Mouse (Mus musculus): ENCODE data around the gene Rgsl1.

The Rgsl1 gene

DNA sequence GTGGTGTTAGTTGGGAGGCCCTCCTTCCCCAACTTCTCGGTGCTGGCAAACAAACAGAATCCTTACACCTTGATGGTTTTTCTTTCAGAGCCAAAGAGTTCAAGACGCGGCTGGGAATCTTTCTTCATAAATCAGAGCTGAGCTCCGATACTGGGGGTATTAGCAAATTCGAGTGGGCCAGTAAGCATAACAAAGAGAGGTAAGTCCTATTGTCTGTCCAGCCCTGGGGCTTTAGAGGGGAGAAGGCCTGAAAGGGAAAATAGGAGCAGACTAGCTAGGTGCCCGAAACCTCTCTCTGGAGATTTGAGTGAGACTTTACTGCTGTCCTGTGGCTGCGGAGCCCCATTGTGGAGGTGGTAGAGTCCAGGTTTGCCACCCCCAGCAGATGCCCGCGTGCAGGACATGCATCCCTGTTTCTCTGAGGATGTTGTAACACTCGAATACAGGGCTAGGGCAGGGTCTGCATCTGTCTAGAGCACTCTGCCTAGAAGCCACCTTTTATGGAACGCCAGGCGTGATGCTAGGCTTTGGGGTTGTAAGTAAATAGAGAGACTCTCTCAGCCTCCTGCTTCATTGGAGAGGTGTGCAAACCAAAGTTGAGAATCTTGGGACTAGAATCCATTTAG, 103.1 kb downstream of the Rgsl1 start:
- DNase-seq (ENCODE audit: low read depth, low spot score): peak; percentile 52

- peak; percentile 80 for DNase-seq (ENCODE audit: low read depth, low spot score)
These were observed 103.8 kb downstream of the Rgsl1 start, which contains the start of gene Rgs16 for GRCm38 (mm10) chr1:153740145-153740544. Rgs16 (plus strand) TSS chr1:153740349.

DNA sequence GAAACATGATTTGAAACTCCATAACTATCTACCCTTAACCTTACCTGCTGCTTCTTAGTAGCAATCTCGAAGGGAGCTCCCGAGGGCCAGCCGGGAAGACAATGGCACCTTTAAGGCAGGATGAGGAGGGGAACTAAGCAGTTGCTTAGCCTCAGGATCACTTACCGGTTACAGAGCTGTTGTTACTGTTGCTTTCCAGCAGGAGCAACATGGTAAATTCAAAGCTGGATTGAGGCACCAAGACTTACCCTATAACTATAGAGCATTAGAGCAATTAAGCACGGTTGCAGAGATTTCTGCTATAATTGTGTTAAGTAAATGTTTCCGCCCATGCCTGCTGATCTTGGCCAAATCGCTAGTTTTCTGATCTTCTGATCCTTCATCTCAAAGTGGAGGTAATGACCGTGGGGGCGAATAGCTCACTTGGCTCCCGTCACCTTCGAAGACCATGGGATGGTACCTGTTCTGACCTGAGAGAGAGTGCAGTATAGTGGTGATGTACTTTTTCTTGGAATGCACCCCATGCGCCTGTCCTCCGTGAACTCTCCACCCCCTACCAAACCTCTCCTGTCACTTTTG, 104.4 kb downstream of the Rgsl1 start:
- peak; percentile 60 for DNase-seq (ENCODE audit: low read depth, low spot score)

DNA sequence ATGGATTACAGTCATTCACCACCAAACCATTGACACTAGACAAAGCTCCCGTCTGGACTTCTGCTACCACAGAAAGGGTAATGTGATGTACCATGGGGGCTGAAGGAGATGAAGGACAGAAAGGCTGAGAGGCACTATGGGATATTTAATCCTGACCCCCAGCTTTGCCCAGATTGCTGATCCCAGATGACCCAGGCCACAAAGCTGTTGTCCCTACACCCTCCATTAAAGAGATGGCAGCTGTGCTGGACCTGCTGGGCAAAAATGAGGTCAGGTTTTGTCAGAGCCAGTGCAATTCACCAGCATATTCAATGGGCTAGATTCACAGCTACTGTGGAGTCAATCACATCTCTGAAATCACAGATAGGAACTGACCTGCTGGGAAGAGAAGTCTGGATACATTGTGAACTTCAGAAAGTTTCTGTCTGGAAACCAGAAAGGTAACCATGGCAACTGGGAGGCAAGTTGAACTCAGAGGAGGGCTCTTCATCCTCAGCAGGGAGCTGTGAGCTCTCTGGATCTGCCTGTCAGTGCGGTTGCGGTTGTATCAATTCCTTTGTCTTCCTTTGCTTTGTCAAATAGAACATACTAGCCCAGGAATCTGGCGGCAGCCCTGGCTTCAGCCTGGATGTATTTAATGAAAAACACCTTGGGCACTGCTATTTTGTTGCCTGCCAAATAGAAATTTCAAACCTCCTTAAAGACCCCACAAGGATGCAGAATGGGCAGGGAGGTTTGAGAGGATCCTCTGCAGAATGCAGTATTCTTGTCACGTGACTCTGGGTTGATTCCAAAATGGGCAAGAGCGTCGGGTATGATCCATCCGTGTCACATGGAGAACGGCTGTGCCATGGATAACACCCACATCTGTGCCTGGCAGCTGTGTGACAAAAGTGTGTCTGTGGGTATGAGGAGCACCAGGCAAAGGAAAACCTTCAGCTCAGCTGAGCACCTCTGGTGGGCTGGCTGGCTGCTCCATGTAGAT, 106.5 kb downstream of the Rgsl1 start:
- DNase-seq (ENCODE audit: low read depth, low spot score): peak; percentile 38

DNA sequence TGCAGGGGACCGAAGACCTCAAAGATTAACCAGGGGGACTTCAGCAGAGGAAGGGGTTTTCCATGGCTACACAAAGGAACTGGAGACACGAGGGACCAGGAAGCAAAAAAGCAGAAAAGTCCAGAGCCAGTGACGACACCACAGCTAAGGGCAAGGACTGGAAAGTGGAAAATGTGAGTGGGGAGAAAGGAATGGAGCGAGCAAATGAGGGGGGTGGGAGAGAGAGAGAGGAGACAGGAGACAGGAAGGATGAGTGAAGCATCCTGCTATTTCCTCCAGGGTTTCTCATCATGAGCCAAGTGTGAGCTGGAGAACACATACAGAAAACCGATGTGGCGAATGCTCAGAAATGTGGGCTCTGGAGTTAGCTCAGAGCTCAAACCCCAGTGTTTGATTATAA, 107.8 kb downstream of the Rgsl1 start:
- no peak for DNase-seq (ENCODE audit: low read depth, low spot score)

DNA sequence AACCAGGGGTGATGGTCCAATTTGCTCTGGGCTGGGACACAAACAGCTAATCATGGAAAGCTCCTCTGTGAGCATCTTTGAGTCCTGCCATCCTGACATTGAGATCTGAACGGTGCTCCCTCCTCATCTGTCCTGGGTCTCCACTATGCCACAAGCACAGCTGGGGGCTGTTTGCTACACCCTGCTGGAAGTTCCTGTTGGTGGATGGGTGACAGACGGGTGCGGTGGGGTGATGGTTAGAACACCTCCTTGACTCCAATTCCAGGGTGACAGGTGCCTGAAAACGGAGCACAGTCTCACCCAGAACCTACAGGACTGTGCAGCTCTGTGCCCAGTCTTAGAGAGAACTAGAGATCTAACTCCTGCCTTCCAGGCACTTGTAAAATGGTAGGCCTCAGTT, 109.1 kb downstream of the Rgsl1 start:
- no peak for DNase-seq (ENCODE audit: low read depth, low spot score)

- DNase-seq (ENCODE audit: low read depth, low spot score): no peak
These were observed 110.8 kb downstream of the Rgsl1 start for GRCm38 (mm10) chr1:153733181-153733580.

GRCm38 (mm10) chr1:153730671-153731070, 113.3 kb downstream of the Rgsl1 start:
- no peak for DNase-seq (ENCODE audit: low read depth, low spot score)

- DNase-seq (ENCODE audit: low read depth, low spot score): no peak
These were observed 114.1 kb downstream of the Rgsl1 start for GRCm38 (mm10) chr1:153729806-153730205.
